Mouse (Mus musculus) inflammation-experienced regulatory T-cells, adult 16 weeks (primary cell): ENCODE measurements around the gene Fam234b. TPM values are rescaled to one million over a fixed set of nuclear protein-coding genes. Genes with fewer than 3 reads are reported as not detected.

Source experiments
- polyA plus RNA-seq: library from polyadenylated mRNA; unstranded; fragments of 100-300 nt; shearing (Covaris generic); gene quantifications from one replicate; pipeline ENCODE4 v1.2.1, GENCODE M21; 2017

Fam234b gene
- polyA plus RNA-seq, result 23.6 TPM

DNA sequence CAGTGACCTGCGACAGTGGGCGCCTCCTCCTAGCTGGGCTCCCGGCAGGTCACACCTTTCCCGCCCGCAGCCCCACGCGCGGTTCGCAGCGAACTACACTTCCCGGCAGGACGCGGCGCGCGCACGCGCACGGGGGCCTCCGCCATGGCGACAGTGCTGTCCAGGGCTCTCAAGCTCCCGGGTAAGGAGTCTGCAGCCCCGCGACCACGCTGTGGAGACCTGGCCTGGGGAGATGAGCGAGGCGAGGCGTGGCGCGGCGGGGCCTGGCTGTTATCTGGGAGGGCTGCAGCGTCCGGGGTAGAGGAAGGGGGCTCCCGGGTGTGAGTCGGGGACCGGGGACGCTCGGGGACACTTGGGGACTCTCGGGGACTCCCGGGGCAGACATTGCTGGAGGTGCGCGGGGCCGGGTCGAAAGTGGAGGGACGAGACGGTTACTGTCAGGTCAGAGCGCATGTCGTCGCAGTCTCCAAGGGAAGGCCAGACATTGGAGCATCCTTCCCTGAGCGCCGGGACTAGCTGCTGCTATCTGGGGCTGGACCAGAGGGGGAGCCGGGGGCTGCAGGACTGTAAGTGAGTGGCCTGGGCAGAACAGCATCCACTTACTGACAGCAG is at the start of gene Fam234b, which contains the start of gene Hebp1:
Gene Fam234b, plus strand, starts transcription at position 57 of the 612 bp plus-strand sequence.
Gene Hebp1, minus strand, starts transcription at position 102 of the 612 bp plus-strand sequence.

DNA sequence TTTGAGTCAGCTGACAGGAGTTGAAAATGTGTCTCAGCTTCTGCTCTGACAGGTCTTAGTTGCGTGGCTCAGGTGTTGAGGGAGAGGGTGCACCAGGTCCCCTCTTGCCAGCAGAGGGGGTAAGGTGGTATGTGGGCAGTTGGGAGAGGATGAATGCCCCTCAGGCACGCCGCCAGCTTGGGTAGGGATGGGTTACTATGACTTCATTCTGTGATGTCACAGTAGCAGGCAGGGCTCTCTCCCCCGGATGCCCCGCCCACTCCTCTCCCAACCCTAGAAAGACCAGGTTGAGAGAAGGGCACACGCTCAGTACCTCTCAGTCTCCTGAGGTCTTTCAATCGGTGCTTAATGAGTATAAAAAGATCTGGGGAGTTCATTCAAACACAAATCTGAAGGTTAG is 56.4 kb downstream of the Fam234b start, which contains the start of gene Gsg1:
Gene Gsg1, minus strand, starts transcription at position 199 of the 400 bp plus-strand sequence.

Other genes starting within 250 kb of the Fam234b start
- gene Apold1, start 216.3 kb upstream of the Fam234b start, polyA plus RNA-seq, result 0.16 TPM
- gene Ddx47, start 186.4 kb upstream of the Fam234b start, polyA plus RNA-seq, result 168 TPM
- gene Gprc5a, start 132.3 kb upstream of the Fam234b start, polyA plus RNA-seq, result 0.83 TPM
- not detected for gene Gprc5d, start 79.7 kb upstream of the Fam234b start, polyA plus RNA-seq
- 0.65 TPM for gene Hebp1, start within 50 bp of the Fam234b start, polyA plus RNA-seq
- not detected for gene Gsg1, start 56.4 kb downstream of the Fam234b start, polyA plus RNA-seq
- gene Pbp2, start 112.4 kb downstream of the Fam234b start, polyA plus RNA-seq, result not detected
- 1.5 TPM for gene Emp1, start 164.6 kb downstream of the Fam234b start, polyA plus RNA-seq